Mouse (Mus musculus) hindbrain, embryonic 11.5 days (tissue): ENCODE measurements around the gene Chac1. TPM values are rescaled to one million over a fixed set of nuclear protein-coding genes. Genes with fewer than 3 reads are reported as not detected.

Experiments used
- ATAC-seq: fragments of 200-750 bp; cut with Nextera tagmentation; 2 replicates; pipeline ENCODE4 v1.8.0; 2017; ENCODE audit warnings: mild to moderate bottlenecking, moderate TSS enrichment, moderate library complexity; ENCODE audit not compliant: low FRiP score
- DNase-seq: peaks from one replicate; pipeline ENCODE4 v3.0.0-alpha.2; 2015; ENCODE audit warnings: low spot score
- H3K27ac ChIP-seq: fragments of 300-500 bp; sonication (generic); 2 replicates; pipeline ENCODE4 v1.5.1; 2014; ENCODE audit warnings: mild to moderate bottlenecking, low read depth, low read length
- H3K27me3 ChIP-seq: fragments of 300-500 bp; sonication (generic); 2 replicates; pipeline ENCODE4 v1.6.1; 2014; ENCODE audit warnings: mild to moderate bottlenecking, low read length, moderate library complexity, mixed read lengths; ENCODE audit not compliant: control insufficient read depth, insufficient read depth
- H3K36me3 ChIP-seq: fragments of 300-500 bp; sonication (generic); 2 replicates; pipeline ENCODE4 v1.6.1; 2014; ENCODE audit warnings: mild to moderate bottlenecking, low read length, moderate library complexity, mixed read lengths; ENCODE audit not compliant: control insufficient read depth, insufficient read depth
- H3K4me1 ChIP-seq: fragments of 300-500 bp; sonication (generic); replicated peaks from 2 replicates; pipeline ENCODE4 v1.6.1; 2014; ENCODE audit warnings: low read length, mixed read lengths; ENCODE audit not compliant: control insufficient read depth, insufficient read depth
- H3K4me2 ChIP-seq: fragments of 300-500 bp; sonication (generic); replicated peaks from 2 replicates; pipeline ENCODE4 v1.6.1; 2014; ENCODE audit warnings: mild to moderate bottlenecking, low read depth, low read length
- H3K4me3 ChIP-seq: fragments of 300-500 bp; sonication (generic); 2 replicates; pipeline ENCODE4 v1.5.1; 2014; ENCODE audit warnings: low read depth, low read length
- H3K9ac ChIP-seq: fragments of 300-500 bp; sonication (generic); 2 replicates; pipeline ENCODE4 v1.6.1; 2014; ENCODE audit warnings: low read depth, low read length
- H3K9me3 ChIP-seq: fragments of 300-500 bp; sonication (generic); 2 replicates; pipeline ENCODE4 v1.6.1; 2016; ENCODE audit warnings: low read length; ENCODE audit not compliant: control insufficient read depth
- WGBS: fragments of 180-500 bp; shearing (Covaris S2); extraction: QIAGEN DNeasy Blood & Tissue Kit; methylation state at CpG from one replicate; pipeline ENCODE4 v1.1.7; 2014; 5-methylcytosine and 5-hydroxymethylcytosine counted together
- polyA plus RNA-seq: library from polyadenylated mRNA; unstranded; fragments of >200 nt; fragmentation: Nextera tagmentation; extraction: Ambion mirVana; gene quantifications from 2 replicates; pipeline ENCODE4 v1.2.1, GENCODE M21; 2014

Gene Chac1
- 0.46 and 1.4 TPM in 2 replicates for polyA plus RNA-seq

DNA sequence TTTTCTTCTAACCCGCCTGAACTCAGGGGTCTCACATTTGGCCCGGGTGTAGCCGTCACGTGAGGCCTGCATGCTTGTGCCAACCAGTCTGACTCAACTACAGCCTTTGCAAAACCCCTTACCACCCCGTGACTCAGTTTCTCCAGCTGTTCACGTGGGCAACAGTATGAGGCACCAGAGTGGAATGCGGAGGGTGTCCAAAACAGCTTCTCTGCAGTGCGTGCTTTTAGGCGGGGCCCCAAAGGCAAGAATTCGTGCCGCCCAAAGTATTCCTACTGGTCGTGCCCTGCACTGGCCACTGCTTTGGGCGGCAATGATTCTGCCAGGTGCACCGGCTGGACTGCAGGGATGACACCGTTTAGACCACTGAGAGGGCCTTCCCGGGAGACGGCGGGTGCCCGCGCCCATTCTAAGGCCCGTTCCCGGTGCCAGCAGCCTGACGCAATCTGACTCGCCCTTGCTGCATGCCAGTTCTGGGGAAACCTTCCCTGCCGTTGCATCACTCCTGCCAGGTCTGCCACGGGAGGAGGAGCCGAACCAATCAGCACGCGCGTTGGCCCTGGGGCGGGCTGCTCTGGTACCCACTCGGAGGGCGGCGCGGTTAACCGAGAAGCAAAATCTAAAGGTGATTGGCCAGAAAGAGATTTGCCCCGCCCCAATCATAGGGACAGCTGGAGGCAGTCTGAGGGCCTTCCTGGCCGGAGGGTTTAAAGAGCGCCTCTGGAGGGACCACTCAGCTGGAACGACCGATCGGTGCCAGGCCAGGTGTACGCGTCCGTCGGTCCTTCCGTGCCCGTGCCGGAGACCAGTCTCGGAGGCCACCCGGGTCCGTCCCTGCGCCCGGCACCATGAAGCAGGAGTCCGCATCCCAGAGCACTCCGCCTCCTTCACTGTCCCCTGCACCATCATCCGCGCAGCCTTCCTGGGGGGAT, at the start of gene Chac1:
Gene Chac1 (plus strand): TSS at position 675 of the 932 bp plus-strand sequence.
- Histone ChIP-seq H3K27me3 (peaks cover 13% of the 10 kb centered on the region), H3K9me3 (no peaks in the 10 kb centered on the region), H3K4me1 (0 out of 2 replicates have a peak, but pooled peaks cover 2% of the 10 kb centered on the region), H3K4me3 (peak within 1 kb of the TSS; percentile 51), H3K27ac (no peak within 1 kb of the TSS), H3K9ac (peak within 1 kb of the TSS; percentile 54), H3K4me2 (peak within 1 kb of the TSS; percentile 85), H3K36me3 (no peaks in the 10 kb centered on the region)
- ATAC-seq, result peak; percentile 92
- 6% methylated on average over 58 of the region's 58 CpGs for WGBS
- peak; percentile 83 for DNase-seq

- H3K27ac ChIP-seq, result no peak overlapping the region
- H3K4me2 ChIP-seq, result no peak overlapping the region
- ATAC-seq (no peak), DNase-seq (no peak)
- 74% methylated on average over 6 of the region's 6 CpGs for WGBS
- no peak overlapping the region for H3K4me3 ChIP-seq
- 0 out of 2 replicates have a peak, but pooled peaks cover 9% of the 10 kb centered on the region for H3K4me1 ChIP-seq
- no peaks in the 10 kb centered on the region; the same call in 1 of the 2 replicates for H3K27me3 ChIP-seq
- no peaks in the 10 kb centered on the region for H3K9me3 ChIP-seq
- no peak overlapping the region for H3K9ac ChIP-seq
- no peaks in the 10 kb centered on the region for H3K36me3 ChIP-seq
Observed at GRCm38 (mm10) chr2:119302876-119303275, 48.2 kb upstream of the Chac1 start.

GRCm38 (mm10) chr2:119304391-119304790, 46.6 kb upstream of the Chac1 start:
- ATAC-seq (no peak), DNase-seq (no peak)
- Histone ChIP-seq H3K4me2 (no peak overlapping the region), H3K27me3 (no peaks in the 10 kb centered on the region; the same call in 1 of the 2 replicates), H3K36me3 (no peaks in the 10 kb centered on the region), H3K4me1 (0 out of 2 replicates have a peak, but pooled peaks cover 9% of the 10 kb centered on the region), H3K4me3 (no peak overlapping the region), H3K9ac (no peak overlapping the region), H3K27ac (0 out of 2 replicates have a peak overlapping the region, but pooled peaks have one; percentile 10), H3K9me3 (no peaks in the 10 kb centered on the region)
- 63% methylated on average over 3 of the region's 3 CpGs for WGBS

DNA sequence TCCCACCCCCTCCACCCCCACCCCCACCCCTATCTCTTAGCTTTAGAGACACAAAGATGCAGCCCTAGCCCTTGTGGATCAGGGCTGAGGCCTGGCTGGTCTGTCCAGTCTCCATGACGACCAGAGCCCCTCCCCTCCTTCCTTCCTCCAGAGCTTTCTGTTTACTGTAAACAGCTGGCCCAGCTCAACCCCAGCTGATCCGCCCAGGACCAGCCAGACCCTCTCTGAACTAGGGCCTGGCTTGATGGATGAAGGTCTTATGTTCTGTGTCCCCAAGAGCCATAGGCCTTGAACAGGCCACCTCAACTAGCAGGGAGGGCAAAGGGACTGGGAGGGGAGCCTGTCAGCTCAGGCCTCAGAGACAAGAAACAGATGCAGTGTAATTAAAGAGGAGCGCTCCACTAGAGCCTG, 46.2 kb upstream of the Chac1 start:
- Histone ChIP-seq H3K4me1 (0 out of 2 replicates have a peak, but pooled peaks cover 9% of the 10 kb centered on the region), H3K9me3 (no peaks in the 10 kb centered on the region), H3K4me3 (no peak overlapping the region), H3K27me3 (no peaks in the 10 kb centered on the region; the same call in 1 of the 2 replicates), H3K4me2 (no peak overlapping the region), H3K9ac (no peak overlapping the region), H3K36me3 (no peaks in the 10 kb centered on the region), H3K27ac (0 out of 2 replicates have a peak overlapping the region, but pooled peaks have one; percentile 10)
- ATAC-seq (peak; percentile 58), DNase-seq (peak; percentile 53)
- WGBS, result 13% methylated on average over 3 of the region's 3 CpGs

DNA sequence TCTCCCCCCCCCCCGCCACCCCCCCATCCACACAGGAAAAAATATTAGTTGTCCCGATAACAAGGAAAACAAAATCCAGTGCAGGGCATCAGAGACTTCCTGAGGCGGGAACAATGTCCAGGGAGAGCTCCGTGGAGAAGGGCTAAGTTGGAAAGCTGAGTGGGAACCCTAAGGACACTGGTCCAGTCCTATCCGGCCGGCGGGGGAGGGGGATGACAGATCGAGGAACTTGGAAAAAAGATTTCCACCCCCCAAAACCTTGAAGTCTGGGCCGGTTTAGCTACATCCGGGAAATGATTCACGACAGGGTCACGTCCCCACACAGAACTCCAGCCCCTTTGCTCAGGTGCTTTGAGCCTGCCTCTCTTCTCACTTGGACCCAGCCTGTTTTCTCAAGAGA, 39.5 kb upstream of the Chac1 start:
- peaks cover 3% of the 10 kb centered on the region; the same call in 1 of the 2 replicates for H3K27me3 ChIP-seq
- no peak overlapping the region for H3K27ac ChIP-seq
- ATAC-seq (no peak), DNase-seq (no peak)
- H3K9ac ChIP-seq, result no peak overlapping the region
- no peaks in the 10 kb centered on the region; the same call in 1 of the 2 replicates for H3K4me1 ChIP-seq
- 50% methylated on average over 12 of the region's 12 CpGs for WGBS
- H3K9me3 ChIP-seq, result no peaks in the 10 kb centered on the region
- no peak overlapping the region for H3K4me2 ChIP-seq
- no peak overlapping the region for H3K4me3 ChIP-seq
- no peaks in the 10 kb centered on the region for H3K36me3 ChIP-seq

DNA sequence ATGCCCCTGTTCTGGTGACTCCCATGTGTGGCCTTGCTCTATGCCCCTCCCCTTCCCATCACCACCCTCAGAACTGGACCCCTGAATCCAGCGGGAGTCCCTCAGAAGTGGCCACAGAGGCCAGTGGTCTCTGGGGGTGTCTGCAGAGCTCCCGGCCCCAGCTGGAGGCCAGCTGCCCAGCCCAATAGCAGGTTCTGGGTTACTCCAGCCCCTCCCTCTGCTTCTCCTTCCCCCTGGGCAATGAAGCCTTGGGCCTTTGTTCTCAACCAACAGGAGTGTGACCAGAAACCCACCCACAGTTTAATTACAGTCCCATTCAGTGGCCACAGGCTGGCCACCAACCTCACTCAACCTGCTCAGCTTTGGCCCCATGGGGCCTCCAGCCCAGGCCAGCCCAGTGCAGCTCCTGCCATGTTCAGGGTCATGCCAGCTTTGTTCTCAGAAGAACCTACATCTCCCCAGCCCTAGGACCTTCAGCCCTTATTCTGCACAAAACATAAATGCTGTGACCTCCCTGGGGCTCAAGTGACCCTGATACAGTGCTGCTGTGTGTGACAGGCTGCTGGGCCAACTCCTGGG, 38.6 kb upstream of the Chac1 start:
- no peaks in the 10 kb centered on the region; the same call in 1 of the 2 replicates for H3K4me1 ChIP-seq
- 34% methylated on average over 2 of the region's 2 CpGs for WGBS
- ATAC-seq (peak; percentile 67), DNase-seq (no peak)
- no peak overlapping the region for H3K27ac ChIP-seq
- no peak overlapping the region for H3K9ac ChIP-seq
- peaks cover 4% of the 10 kb centered on the region; the same call in 1 of the 2 replicates for H3K27me3 ChIP-seq
- H3K9me3 ChIP-seq, result no peaks in the 10 kb centered on the region
- H3K36me3 ChIP-seq, result no peaks in the 10 kb centered on the region
- H3K4me2 ChIP-seq, result no peak overlapping the region
- H3K4me3 ChIP-seq, result no peak overlapping the region

GRCm38 (mm10) chr2:119313780-119314479, 37.1 kb upstream of the Chac1 start:
- H3K9ac ChIP-seq, result no peak overlapping the region
- no peaks in the 10 kb centered on the region; the same call in 1 of the 2 replicates for H3K4me1 ChIP-seq
- no peak overlapping the region for H3K4me3 ChIP-seq
- 31% methylated on average over 10 of the region's 10 CpGs for WGBS
- H3K27me3 ChIP-seq, result peaks cover 13% of the 10 kb centered on the region; the same call in 1 of the 2 replicates
- DNase-seq (no peak), ATAC-seq (no peak)
- H3K27ac ChIP-seq, result no peak overlapping the region
- H3K36me3 ChIP-seq, result no peaks in the 10 kb centered on the region
- H3K9me3 ChIP-seq, result no peaks in the 10 kb centered on the region
- no peak overlapping the region for H3K4me2 ChIP-seq

DNA sequence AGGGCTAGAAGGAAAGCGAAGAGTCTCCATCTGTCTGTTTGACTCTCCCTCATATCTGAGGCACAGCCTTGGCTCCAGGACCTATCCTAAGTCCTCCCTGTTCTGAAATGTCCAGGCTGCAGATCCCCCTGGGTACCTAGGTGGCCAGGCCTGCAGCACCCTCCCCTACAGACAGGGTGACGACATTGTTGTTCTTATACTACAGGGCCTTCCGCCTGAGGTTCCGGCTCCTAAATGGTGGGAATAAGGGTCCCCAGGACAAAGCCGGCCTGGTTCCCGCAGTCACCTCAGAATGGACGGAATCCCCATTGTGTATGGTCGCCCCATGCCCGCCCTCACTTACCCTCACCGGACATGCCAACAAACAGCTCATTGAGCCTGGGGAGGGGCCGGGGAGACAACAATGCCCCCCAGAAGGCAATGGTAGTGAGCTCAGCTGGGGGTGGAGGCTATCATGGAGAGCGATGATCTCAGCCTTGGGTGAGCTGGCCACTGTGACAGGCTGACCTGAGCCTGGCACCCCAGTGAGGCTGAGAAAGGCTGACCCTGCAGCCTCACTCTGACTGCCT, 36.2 kb upstream of the Chac1 start:
- WGBS, result 73% methylated on average over 12 of the region's 12 CpGs
- H3K4me3 ChIP-seq, result no peak overlapping the region
- H3K9me3 ChIP-seq, result no peaks in the 10 kb centered on the region
- peaks cover 18% of the 10 kb centered on the region; the same call in 1 of the 2 replicates for H3K27me3 ChIP-seq
- H3K9ac ChIP-seq, result no peak overlapping the region
- DNase-seq, result no peak
- no peak overlapping the region for H3K4me2 ChIP-seq
- no peaks in the 10 kb centered on the region; the same call in 1 of the 2 replicates for H3K4me1 ChIP-seq
- H3K27ac ChIP-seq, result no peak overlapping the region
- no peaks in the 10 kb centered on the region for H3K36me3 ChIP-seq
- no peak for ATAC-seq
